In the genomic region with DNA sequence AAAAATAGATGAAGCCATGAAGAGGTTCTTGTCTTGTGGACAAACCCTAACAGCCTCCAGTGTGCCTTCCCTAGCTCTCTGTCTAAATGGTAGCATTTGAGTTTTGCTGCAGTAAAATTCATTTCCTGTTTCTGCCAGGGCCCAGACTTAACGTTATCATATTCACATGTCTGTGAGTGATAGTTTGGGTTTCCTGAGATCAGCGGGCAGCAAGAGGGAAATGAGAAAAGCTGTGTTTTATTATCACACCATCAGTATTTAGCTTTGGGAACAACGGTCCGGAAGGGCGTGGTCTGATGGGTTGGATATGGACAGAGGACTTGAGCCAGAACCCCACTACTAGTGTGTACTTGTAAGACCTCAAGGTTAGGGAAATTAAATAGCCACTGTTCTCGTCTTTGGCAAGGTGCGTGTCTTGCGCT, we compare ENCODE assay signal across 19 mouse cellular contexts. TPM values are rescaled to one million over a fixed set of nuclear protein-coding genes. Genes with fewer than 3 reads are reported as not detected.
DNase-seq lines count a peak whose midpoint lies in the region; ATAC-seq and TF ChIP-seq lines count a peak whose summit lies in the region.
"Had no signal": no experiment of that assay in that cellular context is flagged by ENCODE, and none has a peak within 500 bp of the region (broad histone marks: within the 10 kb centered on the region; RNA-seq: fewer than 3 reads in every experiment).

No protein-coding gene starts in this region.

- peak; percentile 53 to 62 for ATAC-seq in hematopoietic stem cell, adult 5-6 weeks (replicated peaks in 1 of 2; ENCODE audit: insufficient read depth in 1 of 2, low FRiP score in 2 of 2, low TSS enrichment in 1 of 2, low read depth in 1 of 2, poor library complexity in 2 of 2, severe bottlenecking in 2 of 2)
- ATAC-seq in liver, postnatal 0 days = peak; percentile 48
- no peak for ATAC-seq in midbrain, embryonic 11.5 days (ENCODE audit: low FRiP score)
- ATAC-seq in midbrain, embryonic 16.5 days = no peak
- ATAC-seq: forebrain, embryonic 16.5 days; hindbrain, postnatal 0 days; midbrain, embryonic 13.5 days had no signal

- no peaks in the 10 kb centered on the region for H3K27me3 ChIP-seq in MEL (ENCODE audit: control insufficient read depth in 1 of 2, insufficient read depth in 2 of 2, low read length in 2 of 2)
- no peaks in the 10 kb centered on the region for H3K27me3 ChIP-seq in liver, postnatal 0 days (ENCODE audit: insufficient read depth, low read length)
- no peaks in the 10 kb centered on the region for H3K27me3 ChIP-seq in midbrain, embryonic 11.5 days (ENCODE audit: control insufficient read depth, insufficient read depth, low read length)
- no peaks in the 10 kb centered on the region for H3K27me3 ChIP-seq in midbrain, embryonic 16.5 days (ENCODE audit: control insufficient read depth, insufficient read depth, low read depth, low read length)
- H3K27me3 ChIP-seq: heart, embryonic 12.5 days; midbrain, embryonic 13.5 days had no signal

- H3K27ac ChIP-seq in MEL (ENCODE audit: control insufficient read depth, low read depth, low read length) = peak overlapping the region; percentile 100
- H3K27ac ChIP-seq in liver, postnatal 0 days (ENCODE audit: low read depth) = no peak overlapping the region
- no peak overlapping the region for H3K27ac ChIP-seq in left cerebral cortex, adult 2 months
- no peak overlapping the region for H3K27ac ChIP-seq in midbrain, embryonic 11.5 days (ENCODE audit: low read depth, low read length)
- no peak overlapping the region for H3K27ac ChIP-seq in midbrain, embryonic 16.5 days (ENCODE audit: low read length)
- H3K27ac ChIP-seq: hindbrain, postnatal 0 days; midbrain, embryonic 13.5 days had no signal

- peak; percentile 93 for DNase-seq in MEL (ENCODE audit: low read depth, low spot score)
- no peak for DNase-seq in liver, postnatal 0 days
- peak; percentile 85 for DNase-seq in lung, postnatal 36 days
- no peak for DNase-seq in layer of hippocampus, postnatal 36 days
- DNase-seq in left cerebral cortex, adult 2 months (ENCODE audit: extremely low spot score in 1 of 2, low spot score in 2 of 2) = no peak
- no peak for DNase-seq in midbrain, embryonic 11.5 days (ENCODE audit: low spot score, missing footprints)
- DNase-seq: cerebellum, postnatal 25 days; heart, postnatal 36 days; kidney, adult 2 months; kidney, postnatal 25 days; right cerebral cortex, adult 18-20 months; thymus, postnatal 14 days had no signal

- TF ChIP-seq RAD21 in MEL (IDR thresholded peaks at IDR 0.05; ENCODE audit: low read depth, low read length) = no peak

- peak overlapping the region; percentile 40 to 63 for H3K4me3 ChIP-seq in MEL (ENCODE audit: control insufficient read depth in 1 of 2, insufficient read depth in 1 of 2, low read depth in 2 of 2, low read length in 2 of 2)
- H3K4me3 ChIP-seq in liver, postnatal 0 days (ENCODE audit: low read depth, low read length) = no peak overlapping the region
- no peak overlapping the region for H3K4me3 ChIP-seq in left cerebral cortex, adult 2 months
- no peak overlapping the region for H3K4me3 ChIP-seq in midbrain, embryonic 11.5 days (ENCODE audit: low read depth, low read length)
- no peak overlapping the region for H3K4me3 ChIP-seq in midbrain, embryonic 16.5 days (ENCODE audit: low read depth, low read length)
- H3K4me3 ChIP-seq: erythroblast, embryonic 14.5 days; heart, embryonic 12.5 days; midbrain, embryonic 13.5 days had no signal

- peaks cover 2% of the 10 kb centered on the region; the same call in 1 of the 2 replicates for H3K79me2 ChIP-seq in MEL (ENCODE audit: control insufficient read depth, insufficient read depth, low read length, poor library complexity)

- WGBS in liver, postnatal 0 days (ENCODE audit: insufficient replicate concordance) = 45% methylated on average over 8 of the region's 8 CpGs
- WGBS in midbrain, embryonic 11.5 days = 85% methylated on average over 8 of the region's 8 CpGs
- 83% methylated on average over 8 of the region's 8 CpGs for WGBS in midbrain, embryonic 16.5 days

- TF ChIP-seq CTCF in MEL (IDR thresholded peaks at IDR 0.05 in 2 of 3, conservative IDR thresholded peaks at IDR 0.05 in 1 of 3; ENCODE audit: control insufficient read depth in 1 of 3, insufficient read depth in 1 of 3, low read depth in 2 of 3, low read length in 3 of 3, poor library complexity in 1 of 3, severe bottlenecking in 1 of 3) = no peak
- no peak for TF ChIP-seq CTCF in liver, postnatal 0 days (IDR thresholded peaks at IDR 0.05; ENCODE audit: low read depth)
- TF ChIP-seq CTCF in left cerebral cortex, adult 2 months (IDR thresholded peaks at IDR 0.05) = no peak

- peaks cover 32 to 59% of the 10 kb centered on the region in 2 experiments for H3K4me1 ChIP-seq in MEL (ENCODE audit: control insufficient read depth in 1 of 2, insufficient read depth in 2 of 2, low read length in 2 of 2)
- peaks cover 18% of the 10 kb centered on the region for H3K4me1 ChIP-seq in liver, postnatal 0 days (ENCODE audit: insufficient read depth)
- no peaks in the 10 kb centered on the region for H3K4me1 ChIP-seq in midbrain, embryonic 11.5 days (ENCODE audit: control insufficient read depth, insufficient read depth, low read length)
- no peaks in the 10 kb centered on the region for H3K4me1 ChIP-seq in midbrain, embryonic 16.5 days (ENCODE audit: control insufficient read depth, insufficient read depth, low read length)
- H3K4me1 ChIP-seq: midbrain, embryonic 13.5 days had no signal

- intact Hi-C loops in left cerebral cortex, adult 2 months (cut with DNase I) = no loop called here

- TF ChIP-seq POLR2A in MEL (IDR thresholded peaks at IDR 0.05; ENCODE audit: control insufficient read depth in 1 of 2, insufficient read depth in 1 of 2, low read depth in 1 of 2, low read length in 2 of 2, poor library complexity in 1 of 2) = peak in 1 of 2 experiments; percentile 59; a peak in 2 of 4 replicates

- TF ChIP-seq EP300 in MEL (IDR thresholded peaks at IDR 0.05; ENCODE audit: low read depth in 1 of 2, low read length in 2 of 2) = peak; percentile 99 to 100
- peak; percentile 83 for TF ChIP-seq EP300 in liver, postnatal 0 days (IDR thresholded peaks at IDR 0.05; ENCODE audit: low read depth)

- peak overlapping the region; percentile 87 for H3K9ac ChIP-seq in MEL (ENCODE audit: control insufficient read depth, low read depth, low read length, poor library complexity, severe bottlenecking)
- no peak overlapping the region for H3K9ac ChIP-seq in liver, postnatal 0 days (replicated peaks)
- no peak overlapping the region for H3K9ac ChIP-seq in midbrain, embryonic 11.5 days (ENCODE audit: low read length)
- H3K9ac ChIP-seq in midbrain, embryonic 16.5 days (ENCODE audit: low read depth, low read length) = no peak overlapping the region
- H3K9ac ChIP-seq: heart, embryonic 12.5 days; midbrain, embryonic 13.5 days had no signal

- H3K4me2 ChIP-seq in liver, postnatal 0 days (ENCODE audit: low read depth, low read length) = peak overlapping the region; percentile 30
- H3K4me2 ChIP-seq in midbrain, embryonic 11.5 days = no peak overlapping the region
- no peak overlapping the region for H3K4me2 ChIP-seq in midbrain, embryonic 16.5 days (ENCODE audit: low read length)
- H3K4me2 ChIP-seq: heart, embryonic 12.5 days; midbrain, embryonic 13.5 days had no signal

- peaks cover 0 to 62% of the 10 kb centered on the region in 2 experiments; a peak in 2 of 4 replicates for H3K36me3 ChIP-seq in MEL (ENCODE audit: control insufficient read depth in 1 of 2, insufficient read depth in 2 of 2, low read length in 2 of 2)
- no peaks in the 10 kb centered on the region for H3K36me3 ChIP-seq in liver, postnatal 0 days (replicated peaks; ENCODE audit: insufficient read depth, low read length)
- H3K36me3 ChIP-seq in midbrain, embryonic 11.5 days (ENCODE audit: control insufficient read depth, insufficient read depth, low read length) = no peaks in the 10 kb centered on the region
- H3K36me3 ChIP-seq in midbrain, embryonic 16.5 days (ENCODE audit: control insufficient read depth, insufficient read depth, low read length) = no peaks in the 10 kb centered on the region
- H3K36me3 ChIP-seq: heart, embryonic 12.5 days; midbrain, embryonic 13.5 days had no signal

- no peaks in the 10 kb centered on the region for H3K9me3 ChIP-seq in MEL (replicated peaks; ENCODE audit: insufficient read depth, low read length)
- no peaks in the 10 kb centered on the region for H3K9me3 ChIP-seq in liver, postnatal 0 days (ENCODE audit: low read length)
- 0 out of 2 replicates have a peak, but pooled peaks cover 2% of the 10 kb centered on the region for H3K9me3 ChIP-seq in midbrain, embryonic 11.5 days (ENCODE audit: control insufficient read depth, low read length)
- H3K9me3 ChIP-seq in midbrain, embryonic 16.5 days (replicated peaks; ENCODE audit: control insufficient read depth, low read length, poor library complexity, severe bottlenecking) = 0 out of 2 replicates have a peak, but pooled peaks cover 2% of the 10 kb centered on the region
- H3K9me3 ChIP-seq: midbrain, embryonic 13.5 days had no signal

TF ChIP-seq in MEL, 35 proteins besides CTCF, POLR2A, EP300 and RAD21 (continues in another document):
- TF ChIP-seq MAFK (IDR thresholded peaks at IDR 0.05; ENCODE audit: borderline replicate concordance, low read depth, low read length) (peak; percentile 46; the same call in 1 of the 2 replicates), TBP (IDR thresholded peaks at IDR 0.05; ENCODE audit: low read depth, low read length) (peak; percentile 88), ETS1 (IDR thresholded peaks at IDR 0.05; ENCODE audit: low read depth, low read length) (peak; percentile 97), HCFC1 (IDR thresholded peaks at IDR 0.05; ENCODE audit: low read depth, low read length) (peak; percentile 45), USF2 (IDR thresholded peaks at IDR 0.05; ENCODE audit: borderline replicate concordance in 1 of 2, insufficient read depth in 1 of 2, low read depth in 1 of 2, low read length in 2 of 2) (no peak), SMC3 (IDR thresholded peaks at IDR 0.05; ENCODE audit: low read depth, low read length) (no peak), ZMIZ1 (IDR thresholded peaks at IDR 0.05; ENCODE audit: low read depth, low read length) (peak; percentile 78), POLR2AphosphoS2 (IDR thresholded peaks at IDR 0.05; ENCODE audit: low read length) (peak; percentile 38; the same call in 1 of the 2 replicates), NELFE (IDR thresholded peaks at IDR 0.05; ENCODE audit: low read depth, low read length) (peak; percentile 61), RCOR1 (IDR thresholded peaks at IDR 0.05; ENCODE audit: low read depth, low read length) (peak; percentile 93)

RNA-seq across cellular contexts. Expression of gene Gna14, which starts 42.6 kb away (rescaled TPM):
- total RNA-seq in MEL (2012; rRNA removed) = not detected in 2 replicates
- polyA plus RNA-seq in MEL (2012; ENCODE audit: insufficient read depth in 1 of 2, insufficient read length in 2 of 2, low read depth in 1 of 2, low replicate concordance in 2 of 2, missing spikeins in 1 of 2) = not detected
- total RNA-seq in hematopoietic stem cell, adult 5-6 weeks (2017) = 2.2 and 2.6 TPM in 2 replicates
- polyA plus RNA-seq in liver, postnatal 0 days (2015; fragmentation: Nextera tagmentation; extraction: Ambion mirVana) = 0.57 and 0.79 TPM in 2 replicates
- total RNA-seq in layer of hippocampus, postnatal 36 days (2021) = 1 to 10 TPM; 1.3 to 2.4 TPM
- total RNA-seq in left cerebral cortex, adult 2 months (2021) = under 1 TPM in 1 of 2 experiments, not detected in 1; 0.20 TPM
- polyA plus RNA-seq in midbrain, embryonic 11.5 days (2014; fragmentation: Nextera tagmentation; extraction: Ambion mirVana) = 0.18 and 0.51 TPM in 2 replicates
- polyA plus RNA-seq in midbrain, embryonic 16.5 days (2015; fragmentation: Nextera tagmentation; extraction: Ambion mirVana) = 0.45 and 0.73 TPM in 2 replicates
- polyA plus RNA-seq: erythroblast, embryonic 14.5 days had no signal

Comparison
In these comparisons a context has a peak if more than half of its experiments do, and no peak if none do; other contexts are left out.
1. DNase-seq: peak in MEL (single experiment) and lung, postnatal 36 days (single experiment); none in liver, postnatal 0 days (single experiment), layer of hippocampus, postnatal 36 days (0 of 2), left cerebral cortex, adult 2 months (0 of 2) and midbrain, embryonic 11.5 days (single experiment).
2. H3K4me3 ChIP-seq: peak in MEL (2 of 2); none in liver, postnatal 0 days (single experiment), left cerebral cortex, adult 2 months (single experiment), midbrain, embryonic 11.5 days (single experiment) and midbrain, embryonic 16.5 days (single experiment).
3. ATAC-seq: peak in hematopoietic stem cell, adult 5-6 weeks (2 of 2) and liver, postnatal 0 days (single experiment); none in midbrain, embryonic 11.5 days (single experiment) and midbrain, embryonic 16.5 days (single experiment).